Mouse (Mus musculus) ES-Bruce4 (cell line): ENCODE data around the gene S1pr3.

Experiments used
- CTCF ChIP-seq: IDR thresholded peaks from one replicate; pipeline ENCODE4 v1.8.1; 2011; ENCODE audit warnings: low read depth, low read length
- EP300 ChIP-seq: IDR thresholded peaks from 2 replicates; pipeline ENCODE4 v1.6.1; 2011; ENCODE audit warnings: low read depth, low read length; ENCODE audit not compliant: insufficient read depth
- POLR2A ChIP-seq: IDR thresholded peaks from one replicate; pipeline ENCODE4 v1.8.1; 2011; ENCODE audit warnings: low read length; ENCODE audit not compliant: insufficient read depth

GRCm38 (mm10) chr13:51464294-51464693 is 55.9 kb downstream of the S1pr3 start:
- no peak for TF ChIP-seq EP300
- TF ChIP-seq CTCF, result no peak
- TF ChIP-seq POLR2A, result no peak
